Mouse (Mus musculus): ENCODE data around the gene Yipf1.

Yipf1 gene

GRCm38 (mm10) chr4:107378954-107379353 is 64.8 kb downstream of the Yipf1 start:
- DNase-seq, result no peak

DNA sequence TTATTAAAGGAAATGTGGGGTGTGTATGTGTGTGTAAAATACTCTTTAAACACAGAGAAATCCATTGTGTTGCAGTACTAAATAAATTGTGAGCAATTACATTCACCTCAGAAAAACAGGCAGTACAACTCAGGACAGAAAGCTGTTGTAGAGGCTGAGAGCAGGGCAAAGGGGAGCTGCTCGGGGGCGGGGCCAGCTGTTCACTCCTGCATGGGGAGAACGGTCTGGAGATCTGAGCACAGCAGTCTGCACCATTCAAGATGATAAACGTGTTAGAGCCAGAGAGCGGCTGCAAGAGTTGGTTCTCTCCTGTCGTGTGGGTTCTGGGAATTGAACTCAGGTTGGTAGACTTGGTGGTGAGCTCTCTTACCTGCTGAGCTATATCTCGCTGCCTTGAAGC is 66.7 kb downstream of the Yipf1 start:
- no peak for DNase-seq

- peak; percentile 33 to 35 for DNase-seq
Observed at GRCm38 (mm10) chr4:107387038-107387437, 72.9 kb downstream of the Yipf1 start.

- DNase-seq, result no peak
Observed at GRCm38 (mm10) chr4:107387465-107387864, 73.3 kb downstream of the Yipf1 start.

DNA sequence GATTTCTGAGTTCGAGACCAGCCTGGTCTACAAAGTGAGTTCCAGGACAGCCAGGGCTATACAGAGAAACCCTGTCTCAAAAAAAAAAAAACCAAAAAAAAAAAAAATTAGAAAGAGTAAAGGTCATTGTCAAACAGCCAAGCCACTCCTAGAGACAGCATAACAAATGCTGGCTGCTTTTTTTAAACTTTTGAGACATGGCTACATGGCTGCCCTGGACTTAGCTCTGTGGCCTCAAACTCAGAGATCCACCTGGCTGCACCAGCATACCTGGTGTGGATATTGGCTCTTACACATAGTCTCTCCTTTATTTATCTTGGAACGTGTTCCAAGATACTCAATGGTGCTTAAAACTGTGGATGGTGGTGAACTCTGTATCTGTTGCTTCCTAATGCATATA is 74.1 kb downstream of the Yipf1 start:
- no peak for DNase-seq

DNA sequence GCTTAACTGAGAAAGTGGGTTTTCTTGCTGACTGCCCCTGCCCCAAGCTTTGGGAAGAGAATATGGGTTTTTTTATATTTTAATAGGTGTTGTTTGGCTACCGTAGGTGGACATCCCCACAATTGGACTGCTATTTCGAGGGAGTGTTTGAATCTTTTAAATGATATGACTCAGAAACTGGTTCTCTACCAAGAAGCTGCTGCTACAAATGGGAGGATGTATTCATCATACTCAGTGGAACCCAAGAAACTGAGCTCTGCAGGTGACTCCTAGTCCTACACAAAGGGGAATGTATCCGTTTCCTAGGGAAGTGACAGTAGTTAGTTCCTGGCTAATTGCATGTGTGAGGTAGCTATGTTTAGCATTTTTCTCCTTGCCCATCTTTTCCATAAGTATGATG is 75.2 kb downstream of the Yipf1 start:
- no peak for DNase-seq

DNA sequence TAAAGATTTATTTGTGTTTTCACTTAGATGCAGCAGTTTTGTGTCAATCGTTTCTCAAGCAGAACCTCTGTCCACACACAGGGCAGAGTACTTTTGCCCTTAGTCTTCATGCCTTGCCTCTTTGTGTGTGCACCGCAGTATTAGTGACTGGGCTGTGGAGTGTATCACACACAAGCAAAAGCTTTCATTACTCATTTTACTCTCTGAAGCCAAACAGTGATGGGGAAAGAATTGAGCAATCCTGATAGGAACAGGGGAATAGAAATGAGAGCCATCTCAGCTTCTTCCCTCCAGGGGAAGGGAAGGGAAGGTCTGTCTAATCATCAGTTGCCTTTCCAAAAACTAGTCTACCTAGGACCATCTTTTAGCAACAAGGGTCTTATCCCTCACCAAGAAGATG is 79.6 kb downstream of the Yipf1 start:
- no peak for DNase-seq

All from cerebellum, adult 18-20 months (tissue).